Mouse (Mus musculus) forebrain, embryonic 13.5 days (tissue): ENCODE results near the gene Macrod1. TPM values are rescaled to one million over a fixed set of nuclear protein-coding genes. Genes with fewer than 3 reads are reported as not detected.

Source experiments
- ATAC-seq: fragments of 200-750 bp; cut with Nextera tagmentation; 2 replicates; pipeline ENCODE4 v1.8.0; 2017
- H3K27ac ChIP-seq: fragments of 300-500 bp; sonication (generic); 2 replicates; pipeline ENCODE4 v1.5.1; 2015; ENCODE audit warnings: inconsistent platforms, mild to moderate bottlenecking, moderate library complexity
- H3K27me3 ChIP-seq: fragments of 300-500 bp; sonication (generic); 2 replicates; pipeline ENCODE4 v1.6.1; 2015; ENCODE audit warnings: mild to moderate bottlenecking, inconsistent platforms
- H3K36me3 ChIP-seq: fragments of 300-500 bp; sonication (generic); 2 replicates; pipeline ENCODE4 v1.6.1; 2015; ENCODE audit warnings: mild to moderate bottlenecking, inconsistent platforms; ENCODE audit not compliant: poor library complexity, severe bottlenecking
- H3K4me1 ChIP-seq: fragments of 300-500 bp; sonication (generic); 2 replicates; pipeline ENCODE4 v1.6.1; 2015; ENCODE audit warnings: inconsistent platforms
- H3K4me2 ChIP-seq: fragments of 300-500 bp; sonication (generic); 2 replicates; pipeline ENCODE4 v1.6.1; 2015; ENCODE audit warnings: inconsistent platforms, mild to moderate bottlenecking, moderate library complexity
- H3K4me3 ChIP-seq: fragments of 300-500 bp; sonication (generic); 2 replicates; pipeline ENCODE4 v1.5.1; 2015; ENCODE audit warnings: mild to moderate bottlenecking, inconsistent platforms
- H3K9ac ChIP-seq: fragments of 300-500 bp; sonication (generic); 2 replicates; pipeline ENCODE4 v1.6.1; 2015; ENCODE audit warnings: mild to moderate bottlenecking, inconsistent platforms
- H3K9me3 ChIP-seq: fragments of 300-500 bp; sonication (generic); replicated peaks from 2 replicates; pipeline ENCODE4 v1.6.1; 2016; ENCODE audit warnings: inconsistent platforms
- WGBS: fragments of 180-500 bp; shearing (Covaris S2); methylation state at CpG from one replicate; pipeline ENCODE4 v1.1.7; 2015; 5-methylcytosine and 5-hydroxymethylcytosine counted together
- polyA plus RNA-seq: library from polyadenylated mRNA; unstranded; fragments of >200 nt; fragmentation: Nextera tagmentation; extraction: Ambion mirVana; gene quantifications from 2 replicates; pipeline ENCODE4 v1.2.1, GENCODE M21; 2015

Macrod1 gene
- 3.3 and 4.4 TPM in 2 replicates for polyA plus RNA-seq

GRCm38 (mm10) chr19:7056248-7057087 lies at the start of gene Macrod1:
TSS of gene Macrod1 (plus strand) at chr19:7056810.
- peak within 1 kb of the TSS; percentile 73 for H3K4me3 ChIP-seq
- ATAC-seq: peak; percentile 90
- H3K27me3 ChIP-seq: peaks cover 25% of the 10 kb centered on the region
- no peaks in the 10 kb centered on the region for H3K9me3 ChIP-seq
- peaks cover 20% of the 10 kb centered on the region for H3K4me1 ChIP-seq
- H3K4me2 ChIP-seq: peak within 1 kb of the TSS; percentile 100
- peak within 1 kb of the TSS; percentile 66 for H3K9ac ChIP-seq
- no peaks in the 10 kb centered on the region for H3K36me3 ChIP-seq
- peak within 1 kb of the TSS; percentile 19; the same call in 1 of the 2 replicates for H3K27ac ChIP-seq
- under 1% methylated on average over 62 of the region's 72 CpGs for WGBS

- Histone ChIP-seq H3K4me1 (no peaks in the 10 kb centered on the region), H3K9me3 (no peaks in the 10 kb centered on the region), H3K36me3 (no peaks in the 10 kb centered on the region), H3K4me2 (no peak overlapping the region), H3K27ac (no peak overlapping the region), H3K4me3 (no peak overlapping the region), H3K27me3 (no peaks in the 10 kb centered on the region), H3K9ac (no peak overlapping the region)
- ATAC-seq: no peak
- WGBS: 90% methylated on average over 9 of the region's 9 CpGs
Measured at GRCm38 (mm10) chr19:7006892-7007593, 49.6 kb upstream of the Macrod1 start.

GRCm38 (mm10) chr19:7012426-7012825 lies 44.2 kb upstream of the Macrod1 start:
- Histone ChIP-seq H3K9me3 (no peaks in the 10 kb centered on the region), H3K27ac (no peak overlapping the region), H3K4me2 (no peak overlapping the region), H3K36me3 (peaks cover 16% of the 10 kb centered on the region), H3K4me3 (no peak overlapping the region), H3K9ac (no peak overlapping the region), H3K4me1 (no peaks in the 10 kb centered on the region), H3K27me3 (no peaks in the 10 kb centered on the region)
- whole genome bisulfite sequencing: 94% methylated on average over 4 of the region's 4 CpGs
- no peak for ATAC-seq

- 90% methylated on average over 9 of the region's 9 CpGs for WGBS
- Histone ChIP-seq H3K36me3 (peaks cover 31% of the 10 kb centered on the region), H3K4me1 (no peaks in the 10 kb centered on the region), H3K27ac (no peak overlapping the region), H3K9ac (no peak overlapping the region), H3K4me3 (no peak overlapping the region), H3K27me3 (no peaks in the 10 kb centered on the region), H3K4me2 (no peak overlapping the region), H3K9me3 (no peaks in the 10 kb centered on the region)
- no peak for ATAC-seq
Measured at GRCm38 (mm10) chr19:7013984-7014383, 42.6 kb upstream of the Macrod1 start.

- Histone ChIP-seq H3K36me3 (peaks cover 37% of the 10 kb centered on the region), H3K4me2 (no peak overlapping the region), H3K4me3 (no peak overlapping the region), H3K9ac (no peak overlapping the region; the same call in 1 of the 2 replicates), H3K27me3 (no peaks in the 10 kb centered on the region), H3K27ac (no peak overlapping the region), H3K9me3 (no peaks in the 10 kb centered on the region), H3K4me1 (no peaks in the 10 kb centered on the region)
- ATAC-seq: no peak
- 92% methylated on average over 20 of the region's 20 CpGs for WGBS
Measured at GRCm38 (mm10) chr19:7014481-7015135, 42.0 kb upstream of the Macrod1 start.

- Histone ChIP-seq H3K36me3 (peaks cover 69% of the 10 kb centered on the region), H3K27ac (no peak overlapping the region)
Measured at GRCm38 (mm10) chr19:7017541-7018457, 38.8 kb upstream of the Macrod1 start.

GRCm38 (mm10) chr19:7018546-7018945 lies 38.1 kb upstream of the Macrod1 start:
- H3K27me3 ChIP-seq: no peaks in the 10 kb centered on the region
- no peak for ATAC-seq
- peaks cover 76% of the 10 kb centered on the region for H3K36me3 ChIP-seq
- H3K4me2 ChIP-seq: no peak overlapping the region
- no peak overlapping the region for H3K27ac ChIP-seq
- H3K4me1 ChIP-seq: no peaks in the 10 kb centered on the region
- 89% methylated on average over 11 of the region's 11 CpGs for WGBS
- no peaks in the 10 kb centered on the region for H3K9me3 ChIP-seq
- H3K9ac ChIP-seq: no peak overlapping the region
- no peak overlapping the region for H3K4me3 ChIP-seq

More at GRCm38 (mm10) chr19:7017541-7018457, 38.8 kb upstream of the Macrod1 start:
- Histone ChIP-seq H3K4me1 (no peaks in the 10 kb centered on the region), H3K27me3 (no peaks in the 10 kb centered on the region), H3K9me3 (no peaks in the 10 kb centered on the region), H3K4me2 (no peak overlapping the region), H3K9ac (no peak overlapping the region), H3K4me3 (no peak overlapping the region)
- 84% methylated on average over 12 of the region's 12 CpGs for WGBS
- no peak for ATAC-seq

GRCm38 (mm10) chr19:7019191-7019590 lies 37.4 kb upstream of the Macrod1 start, which contains the start of gene Fermt3:
TSS of gene Fermt3 (minus strand) at chr19:7019469.
- WGBS: 92% methylated on average over 5 of the region's 5 CpGs
- Histone ChIP-seq H3K4me1 (no peaks in the 10 kb centered on the region), H3K4me2 (no peak within 1 kb of the TSS), H3K4me3 (no peak within 1 kb of the TSS), H3K9ac (no peak within 1 kb of the TSS), H3K27me3 (no peaks in the 10 kb centered on the region), H3K9me3 (no peaks in the 10 kb centered on the region), H3K27ac (no peak within 1 kb of the TSS), H3K36me3 (peaks cover 75% of the 10 kb centered on the region)
- ATAC-seq: no peak

- 0 out of 2 replicates have a peak overlapping the region, but pooled peaks have one; percentile 37 for H3K27ac ChIP-seq
- H3K9ac ChIP-seq: no peak overlapping the region
- H3K36me3 ChIP-seq: peaks cover 80% of the 10 kb centered on the region
- no peaks in the 10 kb centered on the region for H3K4me1 ChIP-seq
- no peaks in the 10 kb centered on the region for H3K9me3 ChIP-seq
- H3K27me3 ChIP-seq: no peaks in the 10 kb centered on the region
- peak; percentile 19; the same call in 1 of the 2 replicates for ATAC-seq
- H3K4me2 ChIP-seq: no peak overlapping the region
- 49% methylated on average over 3 of the region's 3 CpGs for WGBS
- no peak overlapping the region for H3K4me3 ChIP-seq
Measured at GRCm38 (mm10) chr19:7020224-7020641, 36.4 kb upstream of the Macrod1 start.

GRCm38 (mm10) chr19:7029531-7029930 lies 27.1 kb upstream of the Macrod1 start:
- Histone ChIP-seq H3K4me1 (no peaks in the 10 kb centered on the region), H3K9me3 (no peaks in the 10 kb centered on the region), H3K27ac (no peak overlapping the region), H3K27me3 (no peaks in the 10 kb centered on the region), H3K4me2 (no peak overlapping the region), H3K9ac (no peak overlapping the region), H3K36me3 (peaks cover 97% of the 10 kb centered on the region), H3K4me3 (no peak overlapping the region)
- 94% methylated on average over 5 of the region's 5 CpGs for WGBS
- ATAC-seq: no peak

- Histone ChIP-seq H3K4me2 (no peak overlapping the region), H3K4me1 (peaks cover 32% of the 10 kb centered on the region), H3K27ac (no peak overlapping the region), H3K9me3 (no peaks in the 10 kb centered on the region), H3K36me3 (peaks cover 71% of the 10 kb centered on the region), H3K27me3 (no peaks in the 10 kb centered on the region), H3K9ac (no peak overlapping the region), H3K4me3 (no peak overlapping the region)
- no peak for ATAC-seq
- whole genome bisulfite sequencing: 88% methylated on average over 5 of the region's 5 CpGs
Measured at GRCm38 (mm10) chr19:7034006-7034405, 22.6 kb upstream of the Macrod1 start.
